Mouse (Mus musculus) forebrain, embryonic 16.5 days (tissue): Measurements from ENCODE around the gene Srgn. TPM values are rescaled to one million over a fixed set of nuclear protein-coding genes. Genes with fewer than 3 reads are reported as not detected.
"Not testable (repeated sequence)": the region's sequence is repeated elsewhere in the genome, so short reads cannot be mapped to it uniquely, and the experiment has no call there.

Source experiments
- ATAC-seq: fragments of 200-750 bp; cut with Nextera tagmentation; 2 replicates; pipeline ENCODE4 v1.8.0; 2017; ENCODE audit warnings: mild to moderate bottlenecking, moderate library complexity
- H3K27ac ChIP-seq: fragments of 300-500 bp; sonication (generic); 2 replicates; pipeline ENCODE4 v1.5.1; 2014; ENCODE audit warnings: low read length, control low read depth
- H3K27me3 ChIP-seq: fragments of 300-500 bp; sonication (generic); replicated peaks from 2 replicates; pipeline ENCODE4 v1.6.1; 2014; ENCODE audit warnings: low read length; ENCODE audit not compliant: control insufficient read depth, insufficient read depth
- H3K36me3 ChIP-seq: fragments of 300-500 bp; sonication (generic); 2 replicates; pipeline ENCODE4 v1.6.1; 2014; ENCODE audit not compliant: control insufficient read depth, insufficient read depth
- H3K4me1 ChIP-seq: fragments of 300-500 bp; sonication (generic); replicated peaks from 2 replicates; pipeline ENCODE4 v1.6.1; 2014; ENCODE audit warnings: low read length; ENCODE audit not compliant: control insufficient read depth, insufficient read depth
- H3K4me2 ChIP-seq: fragments of 300-500 bp; sonication (generic); 2 replicates; pipeline ENCODE4 v1.6.1; 2014; ENCODE audit warnings: mild to moderate bottlenecking, low read length, control low read depth
- H3K4me3 ChIP-seq: fragments of 300-500 bp; sonication (generic); replicated peaks from 2 replicates; pipeline ENCODE4 v1.5.1; 2014; ENCODE audit warnings: mild to moderate bottlenecking, low read length, control low read depth
- H3K9ac ChIP-seq: fragments of 300-500 bp; sonication (generic); replicated peaks from 2 replicates; pipeline ENCODE4 v1.6.1; 2014; ENCODE audit warnings: low read depth, low read length, control low read depth
- H3K9me3 ChIP-seq: fragments of 300-500 bp; sonication (generic); 2 replicates; pipeline ENCODE4 v1.6.1; 2016; ENCODE audit warnings: low read length; ENCODE audit not compliant: control insufficient read depth
- WGBS: fragments of 180-500 bp; shearing (Covaris S2); extraction: QIAGEN DNeasy Blood & Tissue Kit; methylation state at CpG from one replicate; pipeline ENCODE4 v1.1.7; 2014; 5-methylcytosine and 5-hydroxymethylcytosine counted together
- polyA plus RNA-seq: library from polyadenylated mRNA; unstranded; fragments of >200 nt; fragmentation: Nextera tagmentation; extraction: Ambion mirVana; gene quantifications from 2 replicates; pipeline ENCODE4 v1.2.1, GENCODE M21; 2015

The Srgn gene
- polyA plus RNA-seq, 1 experiment from 2014 or later, result 8.6 TPM

GRCm38 (mm10) chr10:62500916-62501615, 26.2 kb downstream of the Srgn start:
- H3K4me2 ChIP-seq, result no peak overlapping the region
- WGBS, result 88% methylated on average over 9 of the region's 9 CpGs
- H3K4me3 ChIP-seq, result no peak overlapping the region
- H3K36me3 ChIP-seq, result no peaks in the 10 kb centered on the region
- H3K9me3 ChIP-seq, result no peaks in the 10 kb centered on the region
- no peaks in the 10 kb centered on the region for H3K27me3 ChIP-seq
- H3K4me1 ChIP-seq, result no peaks in the 10 kb centered on the region
- no peak overlapping the region for H3K27ac ChIP-seq
- H3K9ac ChIP-seq, result no peak overlapping the region
- ATAC-seq, result no peak

DNA sequence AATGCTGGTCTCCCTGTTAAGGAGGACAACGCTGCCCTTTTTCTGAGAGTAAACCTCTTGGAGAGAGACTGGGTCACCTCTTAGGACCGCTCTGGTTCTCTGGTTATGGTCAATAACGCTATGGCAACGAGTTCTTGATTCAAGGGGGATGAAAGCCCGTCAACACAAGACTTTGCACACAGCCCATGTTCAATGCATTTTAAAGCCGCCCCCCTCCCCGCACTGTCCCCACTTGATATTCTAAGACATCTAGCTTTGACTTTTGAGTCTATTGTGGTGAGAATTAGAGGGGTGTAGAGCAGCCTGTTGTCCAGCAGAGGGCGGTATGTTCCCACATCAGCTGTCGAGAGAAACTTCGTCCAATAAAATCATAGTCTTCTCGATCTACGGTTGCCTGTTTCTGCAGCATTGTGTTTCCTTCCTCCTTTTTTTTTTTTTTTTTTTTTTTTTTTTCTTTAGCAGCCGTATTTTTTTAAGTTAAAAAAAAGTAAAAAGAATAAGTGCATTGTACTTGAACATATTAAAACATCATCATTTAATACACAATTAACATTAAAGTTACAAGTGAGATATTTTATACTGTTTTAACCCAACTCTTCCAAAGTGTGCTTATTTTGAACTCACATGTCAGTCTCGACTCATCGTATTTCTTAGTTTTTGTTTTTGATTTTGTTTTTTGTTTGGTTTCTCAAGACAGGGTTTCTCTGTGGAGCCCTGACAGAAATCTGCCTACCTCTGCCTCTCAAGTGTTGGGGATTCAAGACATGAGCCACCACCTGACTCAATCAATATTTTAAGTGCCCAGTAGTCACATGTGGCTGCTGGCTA, 26.9 kb downstream of the Srgn start:
- 24% methylated on average over 15 of the region's 15 CpGs for WGBS
- Histone ChIP-seq H3K9me3 (no peaks in the 10 kb centered on the region), H3K36me3 (no peaks in the 10 kb centered on the region), H3K9ac (no peak overlapping the region), H3K27me3 (no peaks in the 10 kb centered on the region), H3K4me3 (no peak overlapping the region), H3K4me1 (no peaks in the 10 kb centered on the region), H3K4me2 (no peak overlapping the region), H3K27ac (no peak overlapping the region)
- ATAC-seq, result peak; percentile 55

DNA sequence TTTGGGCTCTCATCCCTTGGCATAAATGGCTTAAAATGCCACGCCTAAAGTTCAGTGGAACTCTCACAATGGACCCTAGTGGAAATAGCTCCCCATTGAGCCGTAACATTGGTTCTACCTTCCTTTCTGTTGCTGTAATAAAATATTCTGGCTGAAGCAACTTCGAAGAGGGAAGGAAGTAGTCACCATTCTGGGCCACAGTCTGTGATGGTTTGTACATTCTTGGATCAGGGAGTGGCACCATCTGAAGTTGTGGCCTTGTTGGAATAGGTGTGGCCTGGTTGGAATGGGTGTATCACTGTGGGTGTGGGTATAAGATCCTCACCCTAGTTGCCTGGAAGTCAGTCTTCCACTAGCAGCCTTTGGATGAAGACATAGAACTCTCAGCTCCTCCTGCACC, 35.6 kb downstream of the Srgn start:
- not testable (repeated sequence) for H3K4me2 ChIP-seq, H3K4me1 ChIP-seq, H3K9me3 ChIP-seq, H3K9ac ChIP-seq, H3K27me3 ChIP-seq, H3K4me3 ChIP-seq, ATAC-seq, H3K27ac ChIP-seq, H3K36me3 ChIP-seq
- WGBS, result 85% methylated on average over 3 of the region's 3 CpGs

DNA sequence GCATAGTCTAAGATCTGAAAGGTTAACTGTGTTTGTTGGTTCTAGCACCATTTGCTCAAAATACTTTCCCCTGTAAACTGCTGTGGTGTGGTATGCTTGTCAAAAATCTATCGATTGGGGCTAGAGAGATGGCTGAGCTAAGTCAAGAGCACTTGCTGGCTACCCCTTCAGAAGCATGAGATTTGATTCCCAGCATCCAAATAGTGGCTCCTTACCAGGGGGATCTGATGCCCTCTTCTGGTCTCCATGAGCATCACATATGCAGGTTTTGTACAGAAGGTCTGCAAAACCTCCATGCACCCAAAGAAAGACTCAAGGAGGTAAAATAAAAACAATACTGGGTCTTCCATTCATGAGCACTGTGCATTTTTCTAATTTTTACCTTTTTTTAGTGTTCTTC, 39.0 kb downstream of the Srgn start:
- peaks cover 4% of the 10 kb centered on the region for H3K4me1 ChIP-seq
- H3K4me3 ChIP-seq, result no peak overlapping the region
- no peak overlapping the region for H3K27ac ChIP-seq
- no peak overlapping the region for H3K4me2 ChIP-seq
- 15% methylated on average over 1 of the region's 1 CpGs for WGBS
- H3K9me3 ChIP-seq, result no peaks in the 10 kb centered on the region
- H3K36me3 ChIP-seq, result no peaks in the 10 kb centered on the region
- no peaks in the 10 kb centered on the region for H3K27me3 ChIP-seq
- H3K9ac ChIP-seq, result no peak overlapping the region
- ATAC-seq, result no peak

- 0% methylated on average over 54 of the region's 59 CpGs for WGBS
- Histone ChIP-seq H3K36me3 (no peaks in the 10 kb centered on the region), H3K27ac (peak within 1 kb of the TSS; percentile 77), H3K9ac (peak within 1 kb of the TSS; percentile 92), H3K4me1 (peaks cover 4% of the 10 kb centered on the region), H3K4me2 (peak within 1 kb of the TSS; percentile 80), H3K4me3 (peak within 1 kb of the TSS; percentile 98), H3K27me3 (no peaks in the 10 kb centered on the region), H3K9me3 (no peaks in the 10 kb centered on the region)
- ATAC-seq, result peak; percentile 90
Observed at GRCm38 (mm10) chr10:62486618-62487415, 40.4 kb downstream of the Srgn start, which contains the start of gene Vps26a. Gene Vps26a, minus strand, starts transcription at chr10:62486805.

DNA sequence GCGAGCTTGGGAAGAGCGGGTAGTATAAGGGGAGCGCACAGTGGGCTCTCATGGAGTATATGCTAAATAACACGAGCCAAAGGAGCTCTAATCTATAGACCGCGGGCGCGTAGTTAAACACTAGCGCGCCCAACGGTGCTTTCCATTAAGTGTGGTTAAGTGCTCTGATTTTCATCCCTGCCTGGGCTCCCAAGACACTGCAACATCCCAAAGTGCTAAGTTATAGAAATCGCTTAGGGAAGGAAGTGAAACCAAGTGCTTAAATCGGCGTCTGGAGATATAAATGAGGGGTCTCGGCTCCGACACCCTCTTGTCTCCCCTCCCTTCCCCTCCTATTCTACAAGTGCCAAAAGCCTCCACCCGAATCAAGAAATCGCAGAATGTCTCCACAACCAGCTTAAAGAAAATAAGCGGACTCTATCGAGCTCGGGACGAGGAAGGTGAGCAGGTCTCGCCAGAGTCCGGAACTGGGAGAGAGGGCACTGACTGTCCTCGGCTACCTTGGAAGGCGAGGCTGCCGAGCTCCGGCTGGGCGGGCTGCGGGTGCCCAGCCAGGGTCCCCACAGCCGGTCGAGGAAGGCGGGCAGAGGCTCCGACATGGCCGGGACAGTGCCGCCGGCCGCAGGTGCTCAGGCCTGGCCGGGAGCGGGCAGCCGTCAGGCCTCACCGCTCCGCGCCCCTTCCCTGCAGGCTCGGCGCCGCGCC, 41.2 kb downstream of the Srgn start:
- no peaks in the 10 kb centered on the region for H3K27me3 ChIP-seq
- H3K4me1 ChIP-seq, result peaks cover 8% of the 10 kb centered on the region
- under 1% methylated on average over 42 of the region's 48 CpGs for WGBS
- peak overlapping the region; percentile 77 for H3K27ac ChIP-seq
- peak overlapping the region; percentile 80 for H3K4me2 ChIP-seq
- H3K9me3 ChIP-seq, result no peaks in the 10 kb centered on the region
- no peaks in the 10 kb centered on the region for H3K36me3 ChIP-seq
- peak; percentile 72 for ATAC-seq
- peak overlapping the region; percentile 92 for H3K9ac ChIP-seq
- H3K4me3 ChIP-seq, result peak overlapping the region; percentile 98

GRCm38 (mm10) chr10:62481108-62481852, 46.0 kb downstream of the Srgn start:
- 0 out of 2 replicates have a peak, but pooled peaks cover 3% of the 10 kb centered on the region for H3K36me3 ChIP-seq
- ATAC-seq, result no peak
- H3K4me2 ChIP-seq, result no peak overlapping the region
- H3K27me3 ChIP-seq, result no peaks in the 10 kb centered on the region
- H3K4me1 ChIP-seq, result peaks cover 8% of the 10 kb centered on the region
- H3K9me3 ChIP-seq, result no peaks in the 10 kb centered on the region
- no peak overlapping the region for H3K4me3 ChIP-seq
- 39% methylated on average over 7 of the region's 7 CpGs for WGBS
- no peak overlapping the region for H3K27ac ChIP-seq
- no peak overlapping the region for H3K9ac ChIP-seq

DNA sequence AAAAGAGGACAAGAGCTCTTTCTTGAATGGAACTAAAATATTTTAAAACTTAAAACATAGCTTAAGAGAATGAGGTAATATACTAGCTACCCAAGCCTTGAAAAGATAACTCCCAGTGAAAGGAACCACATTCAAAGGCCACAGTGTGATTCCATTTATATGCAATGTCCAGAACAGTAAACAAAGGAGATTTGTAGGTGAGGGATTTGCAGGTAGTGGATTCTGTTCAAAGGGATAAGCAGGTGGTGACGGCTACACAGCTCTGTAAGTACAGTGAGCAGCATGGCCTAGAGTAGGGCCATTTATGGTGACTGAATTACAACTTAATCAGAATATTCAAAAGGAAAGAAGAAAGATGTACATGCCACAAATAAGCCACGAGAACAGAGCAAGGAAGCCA, 50.3 kb downstream of the Srgn start:
- Histone ChIP-seq H3K36me3 (0 out of 2 replicates have a peak, but pooled peaks cover 3% of the 10 kb centered on the region), H3K27ac (no peak overlapping the region), H3K9ac (no peak overlapping the region), H3K4me3 (no peak overlapping the region), H3K9me3 (no peaks in the 10 kb centered on the region), H3K27me3 (no peaks in the 10 kb centered on the region), H3K4me2 (no peak overlapping the region), H3K4me1 (peaks cover 4% of the 10 kb centered on the region; the same call in 1 of the 2 replicates)
- no peak for ATAC-seq
- 42% methylated on average over 2 of the region's 2 CpGs for WGBS
